Mouse (Mus musculus) telencephalon, adult 2 months (tissue): ENCODE data around the gene Celf2.

ENCODE experiments used
- DNase-seq: peaks from one replicate; pipeline ENCODE4 v3.0.0-alpha.2; 2011; ENCODE audit warnings: low read depth, low spot score

Celf2 gene

DNA sequence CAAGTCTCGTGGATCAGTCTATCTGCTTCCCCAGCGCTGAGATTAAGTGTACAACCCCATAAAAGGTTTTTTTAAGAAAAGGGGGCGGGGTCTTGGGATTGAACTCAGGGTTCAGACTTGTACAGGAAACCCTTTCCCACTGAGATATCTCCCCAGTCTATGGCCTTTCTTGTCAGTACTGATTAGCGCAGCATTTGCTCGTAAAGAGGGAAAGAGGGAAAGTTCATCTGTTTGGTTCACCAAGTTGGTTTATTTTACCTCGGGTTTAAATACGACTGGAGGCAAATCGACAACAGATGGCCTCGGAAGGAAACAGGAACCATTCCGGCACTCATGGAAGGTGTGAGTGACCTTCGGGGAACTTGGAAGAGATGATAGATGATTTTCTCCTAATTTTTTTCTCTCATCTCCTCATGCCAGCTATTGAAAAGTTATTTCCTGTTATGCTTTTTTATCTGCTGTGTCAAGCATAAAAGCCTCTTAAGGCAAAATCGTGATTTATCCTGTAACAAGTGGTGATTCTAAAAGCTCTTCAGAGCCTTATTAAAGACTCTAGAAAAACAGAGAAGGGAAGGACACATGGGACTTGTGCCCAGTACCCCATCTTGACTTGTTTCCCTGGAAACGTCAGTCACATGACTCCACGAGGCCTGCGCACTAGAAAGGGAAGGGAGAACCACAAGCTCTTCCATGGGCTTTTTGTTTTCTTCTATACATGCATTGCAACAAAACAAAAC, 585.5 kb downstream of the Celf2 start:
- DNase-seq, result no peak

DNA sequence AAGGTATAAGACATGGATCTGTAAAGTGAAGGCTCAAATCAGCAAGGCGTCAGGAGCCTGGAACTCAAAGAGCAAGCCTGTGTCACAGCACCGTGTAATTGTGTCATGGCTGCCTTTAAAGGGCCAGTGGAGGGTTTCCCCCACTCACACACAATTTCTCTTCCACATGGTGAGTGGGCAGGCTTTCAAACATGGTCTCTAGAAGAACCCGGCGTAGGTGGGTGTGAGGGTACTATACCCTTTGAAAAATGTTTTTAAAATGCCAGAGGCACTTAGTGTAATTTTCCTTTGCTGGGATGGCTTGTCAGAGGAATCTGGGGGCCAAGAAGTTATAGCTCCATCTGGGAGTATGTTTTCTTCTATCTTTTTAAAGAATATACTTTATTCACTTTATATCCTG, 594.0 kb downstream of the Celf2 start:
- no peak for DNase-seq

DNA sequence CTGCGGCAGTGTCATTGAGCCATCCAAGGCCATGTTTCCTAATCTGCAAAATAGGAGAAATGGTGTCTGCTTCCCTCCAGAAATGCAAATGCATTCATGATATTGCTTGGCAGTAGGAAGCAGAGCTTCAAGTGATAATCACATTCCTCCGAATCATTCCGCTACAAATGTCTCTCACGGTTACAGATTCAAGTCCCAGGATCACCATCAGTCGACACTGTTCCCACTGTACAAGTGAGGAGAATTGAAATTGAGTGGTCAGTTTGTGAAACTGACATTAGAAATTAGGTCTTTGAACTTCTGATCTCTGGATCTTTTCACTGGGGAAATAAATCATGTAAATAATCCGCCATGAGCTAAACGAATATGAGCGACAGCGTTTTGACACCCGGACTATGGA, 596.0 kb downstream of the Celf2 start:
- no peak for DNase-seq

DNA sequence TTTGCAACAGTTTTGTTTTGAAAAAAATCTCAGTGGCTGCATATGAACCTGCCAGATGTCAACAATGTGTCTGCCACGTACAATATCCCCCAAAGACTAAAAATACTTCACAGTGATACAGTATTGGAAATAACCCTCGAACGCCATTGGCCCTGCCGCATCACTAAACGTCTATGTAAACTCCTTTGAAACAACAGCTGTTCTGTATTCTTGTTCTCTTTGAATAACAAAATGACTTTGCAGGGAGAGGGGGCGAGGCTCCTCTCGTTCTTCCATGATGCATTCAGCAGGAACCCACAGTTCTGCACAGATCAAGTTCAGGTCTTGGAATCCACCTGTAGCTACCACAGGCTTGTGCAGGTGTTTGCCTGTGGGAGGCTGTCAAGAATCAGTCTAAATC, 597.4 kb downstream of the Celf2 start:
- DNase-seq, result peak; percentile 88

DNA sequence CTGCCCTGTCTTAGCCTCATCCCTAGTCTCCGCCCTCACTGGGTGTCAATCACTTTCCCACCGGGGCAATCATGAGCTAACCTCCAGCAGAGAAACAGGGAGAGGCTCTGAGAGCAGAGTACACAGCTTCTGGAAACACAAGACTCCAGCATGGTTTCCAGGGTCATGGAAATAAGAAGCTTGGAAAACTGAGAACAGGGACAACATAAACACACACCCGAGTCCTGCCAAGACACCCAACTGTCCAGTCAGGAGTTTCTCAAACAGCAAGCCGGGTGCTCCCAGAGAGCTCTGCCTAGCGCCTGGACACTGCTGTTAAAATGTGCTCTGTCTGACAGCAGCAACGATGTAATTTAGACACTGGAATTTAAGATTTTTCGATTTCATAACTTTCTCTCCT, 599.4 kb downstream of the Celf2 start:
- DNase-seq, result no peak

DNA sequence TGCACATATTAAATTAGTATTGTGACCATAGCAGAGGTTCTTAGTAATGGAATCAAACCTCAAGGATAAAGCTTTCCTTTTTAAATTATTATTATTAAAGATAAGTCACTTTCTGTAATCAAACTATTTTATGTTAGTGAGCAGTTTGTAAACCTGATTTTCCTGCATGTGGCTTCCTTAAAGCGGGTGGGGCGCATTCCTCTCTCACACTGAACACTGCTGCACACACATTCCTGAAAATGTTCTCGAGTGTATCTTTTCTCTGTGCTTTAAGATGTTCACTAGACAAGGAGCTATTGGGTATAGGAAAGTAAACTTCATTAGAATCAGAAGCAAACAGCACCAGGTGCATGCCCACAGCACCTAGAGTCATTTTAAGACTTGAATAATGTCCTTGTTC, 605.0 kb downstream of the Celf2 start:
- no peak for DNase-seq

DNA sequence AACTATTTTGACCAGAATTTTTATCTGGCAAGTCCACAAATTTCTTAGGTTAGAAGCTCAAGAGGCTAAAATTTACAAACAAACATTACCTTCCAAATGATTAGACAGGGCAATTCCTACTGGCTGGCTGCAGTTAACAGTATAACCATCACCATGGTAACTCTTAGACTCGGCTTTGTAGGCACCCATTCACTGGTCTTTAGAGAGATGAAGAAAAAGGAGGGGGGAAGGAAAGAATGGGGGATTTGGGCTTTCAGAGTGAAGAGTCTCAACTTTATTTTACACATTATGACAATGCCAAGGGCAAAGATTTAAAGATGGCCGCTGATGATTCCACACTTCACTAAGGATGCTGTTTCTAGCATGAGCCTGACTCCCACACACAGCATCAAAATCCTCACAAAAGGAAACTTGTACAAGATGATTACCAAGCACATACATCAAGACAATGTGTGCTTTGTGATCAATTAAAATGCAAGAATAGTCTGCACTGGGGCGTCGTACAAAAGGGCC, 606.1 kb downstream of the Celf2 start:
- no peak for DNase-seq

DNA sequence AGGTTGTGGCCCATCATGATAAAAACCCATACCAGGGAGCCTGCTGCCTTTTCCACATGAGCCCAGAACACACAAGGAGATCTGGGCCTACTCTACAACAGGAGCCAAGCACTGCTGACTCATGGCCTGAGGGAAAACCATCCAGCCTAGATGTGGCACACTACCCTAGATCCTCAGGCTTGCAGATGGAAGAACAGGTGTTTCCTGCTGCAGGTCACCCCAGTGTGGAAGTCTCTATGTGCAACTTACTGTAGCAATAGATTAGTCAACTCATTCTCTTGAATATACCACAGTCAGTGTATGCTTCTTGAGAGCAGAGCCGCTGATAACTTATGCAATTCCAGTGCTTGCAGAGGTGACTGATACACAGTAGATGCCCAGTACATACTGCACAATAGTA, 612.5 kb downstream of the Celf2 start:
- no peak for DNase-seq

DNA sequence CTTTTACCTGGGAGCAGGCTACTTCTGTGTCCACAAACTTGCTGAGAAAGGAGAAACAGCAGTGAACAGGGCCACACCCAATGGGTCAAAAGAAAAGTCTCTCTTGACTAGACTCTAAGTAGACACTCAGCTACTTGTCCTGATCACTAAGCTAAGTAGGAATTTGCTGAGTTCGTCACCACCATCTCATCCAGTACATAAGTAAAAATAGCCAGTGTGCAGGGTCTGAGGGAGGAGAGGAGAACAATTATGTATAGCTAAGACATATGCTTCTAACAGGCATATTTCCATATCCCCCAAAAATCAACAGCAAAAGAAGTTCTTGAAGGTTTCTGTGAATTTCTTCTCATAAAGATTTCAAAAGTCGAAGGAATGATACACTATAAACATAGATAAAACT, 615.8 kb downstream of the Celf2 start:
- no peak for DNase-seq

DNA sequence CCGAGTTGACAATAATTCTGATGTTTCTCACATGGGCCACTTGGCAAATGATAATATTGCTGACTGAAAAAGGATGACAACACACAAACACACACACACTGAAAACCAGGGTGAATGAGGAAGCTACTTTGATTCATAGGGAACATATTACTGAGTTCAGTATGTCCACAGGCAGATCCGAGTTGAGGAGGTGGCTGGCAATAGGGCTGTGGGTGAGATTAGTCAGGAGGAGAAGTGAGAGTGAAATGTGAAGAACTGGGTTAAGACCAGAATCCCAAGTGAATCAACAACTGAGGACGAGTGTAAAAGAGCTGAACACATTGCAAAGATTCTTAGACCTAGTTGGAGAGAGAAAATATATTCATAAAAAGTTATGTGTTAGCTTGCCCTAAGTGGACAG, 616.3 kb downstream of the Celf2 start:
- DNase-seq, result no peak

DNA sequence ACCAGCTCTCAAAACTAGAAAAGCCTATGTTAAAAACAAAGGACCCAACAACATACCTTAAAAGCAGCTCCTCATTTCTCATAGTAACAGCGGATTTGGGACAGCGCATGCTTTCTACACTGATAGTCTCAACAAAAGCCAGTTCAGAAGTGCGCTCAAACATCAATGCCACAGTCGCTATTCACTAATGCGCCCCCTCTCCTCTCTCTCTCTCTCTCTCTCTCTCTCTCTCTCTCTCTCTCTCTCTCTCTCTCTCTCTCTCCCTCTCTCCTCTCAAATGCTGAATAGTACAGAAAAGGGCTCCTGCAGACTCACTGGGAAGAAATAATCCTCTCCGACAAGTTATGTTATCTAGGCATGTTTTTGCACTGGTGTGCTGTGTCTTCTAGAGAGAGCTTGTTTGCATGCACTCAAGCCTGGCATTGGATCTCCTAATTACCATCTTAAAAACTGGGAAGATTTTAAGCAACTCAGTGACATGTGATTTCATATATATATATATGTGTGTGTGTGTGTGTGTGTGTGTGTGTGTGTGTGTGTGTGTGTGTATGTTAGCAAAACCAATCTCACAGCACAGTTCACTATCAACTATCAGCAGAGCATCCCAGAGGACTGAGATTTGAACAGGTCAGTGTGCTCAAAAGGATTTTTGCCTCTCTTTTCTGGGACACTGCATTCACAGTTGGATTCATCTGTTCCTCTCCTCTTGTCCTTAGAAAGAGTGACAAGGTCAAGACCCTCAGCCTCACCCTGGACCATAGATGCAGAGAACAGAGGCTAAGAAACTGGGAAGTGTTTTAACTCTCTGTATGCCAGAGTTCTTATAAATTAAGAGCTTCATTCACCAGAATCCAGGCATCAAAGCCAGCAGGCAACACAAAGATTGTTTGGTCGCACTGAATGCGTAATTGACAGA, 624.3 kb downstream of the Celf2 start:
- DNase-seq, result no peak

DNA sequence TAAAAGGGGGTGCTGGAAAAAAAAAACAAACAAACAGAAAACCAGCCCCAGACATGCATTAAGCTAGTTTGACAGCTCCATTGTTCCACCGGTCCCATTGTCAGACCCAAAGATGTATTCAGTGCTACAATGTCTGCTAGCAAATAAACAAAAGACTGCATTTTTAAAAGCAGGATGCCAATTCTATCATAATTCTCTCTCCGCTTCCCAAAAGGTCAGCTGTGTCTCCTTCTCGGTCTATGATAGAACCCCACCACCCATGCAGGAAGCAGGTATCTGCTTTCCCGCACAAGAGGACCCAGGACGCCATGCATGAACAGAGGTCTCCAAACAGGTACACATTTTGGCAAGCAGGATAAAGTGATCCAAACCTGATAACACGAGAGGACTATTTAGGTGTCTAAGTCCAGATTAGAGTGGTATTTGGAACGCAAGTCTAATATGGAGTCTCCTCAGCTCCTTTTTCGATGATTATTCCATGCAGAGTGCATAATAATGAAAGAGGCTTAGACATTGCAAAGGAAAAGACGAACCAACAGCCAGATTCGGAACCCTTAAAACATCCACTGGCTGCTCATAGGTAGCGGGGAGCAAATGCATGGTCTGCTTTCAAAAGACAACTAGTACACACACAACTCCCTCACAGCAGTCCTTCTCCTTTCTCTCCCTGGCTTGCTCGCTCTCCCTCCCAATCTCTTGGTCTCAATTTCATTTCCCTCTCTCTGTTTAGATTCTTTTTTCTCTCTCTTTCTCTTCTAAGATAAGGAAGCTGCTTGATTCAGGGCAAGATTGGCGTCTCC, 625.2 kb downstream of the Celf2 start:
- no peak for DNase-seq

DNA sequence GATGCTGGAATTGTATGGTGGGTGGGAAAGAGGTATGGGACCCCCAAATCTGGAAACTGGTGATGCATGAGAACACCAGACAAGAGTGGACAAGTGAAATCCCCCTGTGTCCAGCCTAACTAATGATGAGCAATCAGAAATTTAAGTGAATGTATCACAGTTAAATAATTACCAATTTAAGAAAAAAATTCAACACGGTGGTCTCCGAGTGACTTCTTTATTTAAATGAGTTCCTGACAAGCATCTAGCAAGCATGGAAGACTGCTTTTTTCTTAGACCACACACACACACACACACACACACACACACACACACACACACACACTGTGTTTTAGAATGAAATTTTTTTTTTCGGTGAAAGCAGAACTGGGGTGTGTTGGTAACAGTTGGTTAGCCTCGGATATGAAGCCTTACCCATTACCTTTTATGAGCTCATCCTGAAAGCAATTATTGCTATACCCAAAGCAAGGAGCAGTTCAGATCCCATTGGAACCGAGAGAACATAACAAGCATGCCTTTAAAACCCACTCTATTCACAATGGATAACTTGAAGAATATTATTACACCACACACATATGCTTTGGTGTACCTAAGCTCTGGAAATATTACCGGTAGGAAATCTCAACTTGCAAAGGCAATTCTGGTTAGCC, 627.0 kb downstream of the Celf2 start:
- DNase-seq, result no peak

DNA sequence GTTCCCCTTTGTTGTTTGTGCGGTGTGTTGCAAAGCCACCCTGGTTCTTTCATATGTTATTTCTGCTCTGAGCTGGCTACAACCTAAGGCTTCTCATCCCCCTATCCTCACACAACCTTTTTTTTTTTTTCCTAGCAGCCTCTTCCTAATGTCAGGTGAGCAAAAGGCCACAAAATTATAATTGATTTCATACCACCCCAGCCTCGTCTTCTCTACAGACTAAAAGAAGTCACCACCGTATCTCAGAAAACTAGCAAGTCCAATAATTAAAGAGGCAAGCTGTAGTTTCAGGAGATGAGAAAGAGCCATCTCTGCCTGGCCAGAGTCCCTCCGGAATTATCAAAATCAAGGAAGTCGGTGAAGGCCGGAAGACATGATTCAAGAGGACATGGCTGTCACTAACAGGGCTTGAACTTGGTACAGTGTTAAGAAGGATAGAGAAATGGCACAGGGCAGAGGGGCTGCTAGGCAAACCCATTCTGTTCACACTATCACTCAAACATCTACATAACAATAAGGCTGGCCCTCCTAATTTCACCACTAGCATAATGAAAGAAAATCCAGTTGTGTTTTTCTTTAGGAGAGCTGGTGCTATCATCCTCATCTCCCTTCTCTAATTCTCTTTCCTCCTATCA, 628.3 kb downstream of the Celf2 start:
- DNase-seq, result no peak

DNA sequence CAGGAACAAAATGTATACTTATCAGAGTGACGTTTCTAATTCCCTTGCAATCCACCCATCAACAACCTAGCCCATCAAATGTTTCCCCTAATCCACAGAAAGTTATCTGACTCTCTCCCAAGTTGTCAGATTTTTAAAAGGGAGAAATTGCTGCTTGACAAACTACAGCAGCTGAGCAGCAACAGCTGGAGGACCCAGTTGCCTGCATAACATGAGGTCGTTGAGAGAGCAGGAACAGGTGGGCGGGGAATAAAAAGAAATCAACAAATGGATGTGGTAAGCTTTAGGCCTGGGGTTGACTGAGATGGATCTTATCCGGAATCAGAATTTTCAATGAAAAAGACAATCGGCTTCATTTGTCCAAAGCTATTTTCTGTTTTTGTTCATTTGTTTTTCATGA, 632.3 kb downstream of the Celf2 start:
- DNase-seq, result no peak

DNA sequence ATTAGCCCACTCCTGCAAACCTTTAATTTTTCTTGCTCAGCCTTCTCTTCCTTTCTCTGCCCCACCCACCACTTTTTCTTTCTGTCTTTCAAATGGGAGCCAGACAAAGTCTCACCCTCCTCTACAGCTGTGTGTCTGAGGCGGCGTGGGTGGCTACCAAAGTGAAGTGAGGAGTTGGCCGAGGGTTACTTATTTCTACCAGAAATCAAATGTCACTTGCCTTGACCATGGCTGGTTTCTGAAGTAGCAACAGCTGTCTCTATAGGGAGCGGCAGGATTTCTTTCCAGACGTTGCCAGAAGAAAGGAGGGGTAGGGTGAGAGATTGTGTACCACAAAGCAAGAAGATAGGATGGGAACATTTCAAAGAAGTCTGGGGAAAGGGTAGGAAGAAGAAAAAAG, 632.8 kb downstream of the Celf2 start:
- DNase-seq, result no peak

DNA sequence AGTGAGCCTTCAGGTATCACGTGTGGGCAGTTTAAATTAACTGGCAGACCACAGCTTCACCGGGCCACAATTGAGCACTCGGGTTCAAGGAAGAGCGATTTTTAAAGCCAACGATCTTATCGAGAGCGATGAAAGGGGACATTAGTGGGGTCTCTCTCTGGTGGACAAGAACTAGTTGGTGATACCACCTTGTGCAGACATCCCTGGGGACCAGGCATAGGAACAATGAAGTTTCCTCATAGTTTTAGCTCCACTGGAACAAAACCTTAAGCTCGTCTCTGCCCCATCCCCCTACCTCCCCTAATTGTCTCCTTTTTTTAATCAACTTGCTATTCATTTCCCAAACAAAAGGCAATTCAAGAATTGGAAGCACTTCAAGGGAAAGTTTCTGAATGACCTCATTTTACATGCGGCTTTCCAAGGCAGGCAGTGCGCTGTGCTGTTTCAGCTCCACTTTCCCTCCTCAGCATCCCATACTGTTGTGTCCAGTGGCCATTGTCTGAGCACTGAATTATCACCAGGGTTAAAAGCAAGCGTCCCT, 634.2 kb downstream of the Celf2 start:
- no peak for DNase-seq

DNA sequence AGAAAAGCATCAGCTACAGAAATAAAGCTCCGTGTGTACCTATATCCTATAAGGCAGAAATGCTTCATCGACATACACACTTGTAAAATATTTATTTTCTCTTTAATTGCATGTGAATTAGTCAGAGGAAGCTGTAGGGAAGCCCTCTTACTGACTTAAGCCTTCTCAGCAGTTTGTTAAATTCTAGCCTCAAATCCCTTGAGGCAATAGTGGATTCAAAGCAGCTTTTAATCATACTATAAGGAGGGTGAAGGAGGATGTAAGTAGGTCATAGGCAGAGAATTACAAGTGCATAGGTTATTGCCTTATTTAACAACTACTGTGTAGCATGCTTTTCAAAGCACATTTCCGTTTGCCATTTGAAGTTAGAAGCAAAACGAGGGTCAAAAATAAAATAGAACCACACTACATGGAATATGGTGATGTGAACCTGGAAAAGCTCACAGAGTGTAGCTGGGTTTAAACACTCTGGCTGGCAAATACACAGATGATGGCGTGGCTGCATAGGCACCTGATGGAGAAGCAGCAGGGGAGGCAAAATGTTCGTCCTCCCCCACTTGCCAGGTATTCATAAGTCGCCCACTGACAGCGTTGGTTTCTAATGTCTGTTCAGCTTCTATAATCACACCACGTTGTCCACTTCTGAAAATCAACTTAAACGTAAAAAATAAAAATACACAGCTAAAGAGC, 635.0 kb downstream of the Celf2 start:
- DNase-seq, result no peak

DNA sequence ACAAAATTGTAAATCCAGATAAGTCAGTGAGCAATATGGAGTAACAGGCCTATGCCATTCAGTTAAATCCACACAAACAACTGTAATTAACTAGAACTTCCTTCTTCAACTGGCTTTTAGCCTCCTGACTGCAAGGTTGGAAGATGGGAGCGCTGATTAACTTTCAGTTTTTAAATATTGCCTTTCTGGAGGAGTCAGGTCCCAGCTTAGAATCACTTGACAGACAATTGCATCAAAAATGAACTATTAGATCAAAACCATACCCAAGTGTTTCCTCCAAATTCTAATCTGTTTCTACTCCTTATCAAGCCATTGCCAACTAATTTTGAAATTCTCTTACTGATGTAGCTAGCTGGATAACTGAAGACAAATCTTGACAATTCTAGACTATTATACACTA, 635.7 kb downstream of the Celf2 start:
- DNase-seq, result no peak

DNA sequence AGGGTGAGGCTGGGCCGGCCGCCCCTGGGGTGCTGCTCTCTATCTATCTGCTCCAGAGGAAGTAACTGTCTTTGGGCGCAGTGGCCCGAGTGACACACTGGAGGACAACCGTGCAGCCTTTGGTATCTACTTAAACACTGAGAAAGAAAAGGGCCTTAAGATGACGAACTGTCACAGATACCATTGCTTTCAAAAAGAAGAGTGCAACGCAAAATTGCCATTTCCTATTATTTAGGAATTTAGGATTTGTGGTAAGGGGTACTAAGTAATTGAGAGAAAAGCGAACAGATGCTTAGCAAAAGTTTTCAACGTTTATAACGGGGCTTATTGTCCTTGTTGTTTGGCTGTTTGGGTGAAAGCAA, 636.5 kb downstream of the Celf2 start:
- no peak for DNase-seq
